Mouse (Mus musculus): ENCODE results near the gene Cenpn.

Gene Cenpn

DNA sequence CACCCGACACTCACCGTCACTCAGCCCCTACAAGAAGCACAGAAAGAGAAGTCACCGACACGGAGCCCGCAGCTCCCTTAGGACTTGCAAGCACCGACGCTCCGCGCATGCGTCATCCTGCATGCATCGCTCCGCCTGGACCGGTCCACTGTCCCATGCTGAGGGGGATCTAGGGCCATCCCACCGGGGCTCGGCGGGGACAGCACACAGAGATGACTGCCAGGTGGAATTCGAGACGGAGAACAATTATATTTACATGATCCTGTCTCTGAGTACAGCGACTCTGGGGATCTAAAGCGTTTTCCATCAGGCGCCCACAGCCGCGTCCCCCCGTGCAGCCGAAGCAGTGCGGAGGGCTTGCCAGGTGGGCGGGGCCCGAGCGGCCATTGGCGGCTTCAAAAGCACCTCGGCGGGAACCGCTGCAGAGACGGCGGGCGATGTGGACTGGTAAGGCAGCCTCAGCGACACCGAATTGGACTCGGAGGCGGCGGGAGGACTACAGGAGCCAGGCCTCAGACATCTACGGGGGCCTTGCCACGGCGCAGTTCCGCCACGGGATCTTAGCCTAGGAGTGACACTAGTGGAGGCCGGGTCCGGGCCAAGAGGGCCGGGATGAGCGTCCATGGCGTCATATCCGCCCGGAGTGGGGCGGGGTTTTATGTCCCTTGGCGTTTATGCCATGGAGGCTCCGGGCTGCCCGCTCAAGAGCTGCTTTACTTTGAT lies at the start of gene Cenpn, which contains the start of gene Cmc2:
Cenpn (plus strand) TSS at position 394 of the 723 bp plus-strand sequence.
Cmc2 (minus strand) TSS at position 119 of the 723 bp plus-strand sequence.
- DNase-seq (ENCODE audit: extremely low read depth, low read depth) = peak; percentile 83

DNA sequence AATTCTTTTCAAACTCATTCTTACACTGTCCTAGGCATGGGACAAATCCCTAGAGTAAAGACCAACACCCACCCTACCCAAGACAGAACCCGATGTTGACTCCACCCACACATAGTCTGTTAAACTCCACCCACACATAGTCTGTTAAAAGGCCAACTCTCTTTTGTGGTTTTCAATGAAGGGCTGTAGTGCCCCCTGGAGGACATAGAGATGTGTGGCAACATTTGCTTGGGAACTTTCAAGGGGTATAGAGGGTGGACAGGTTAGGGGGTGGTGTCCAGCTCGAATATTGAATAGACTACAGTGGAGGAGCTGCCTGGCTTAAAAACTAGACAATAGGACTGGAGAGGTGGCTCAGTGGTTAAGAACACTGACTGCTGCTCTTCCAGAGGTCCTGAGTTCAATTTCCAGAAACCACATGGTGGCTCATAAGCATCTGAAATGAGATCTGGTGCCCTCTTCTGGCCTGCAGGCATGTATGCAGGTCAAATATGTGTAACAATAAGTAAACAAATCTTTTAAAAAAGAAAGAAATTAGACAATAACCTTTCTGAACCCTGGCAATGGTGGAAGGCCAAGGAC lies 48.7 kb upstream of the Cenpn start:
- peak; percentile 52 for DNase-seq (ENCODE audit: extremely low read depth, low read depth)

DNA sequence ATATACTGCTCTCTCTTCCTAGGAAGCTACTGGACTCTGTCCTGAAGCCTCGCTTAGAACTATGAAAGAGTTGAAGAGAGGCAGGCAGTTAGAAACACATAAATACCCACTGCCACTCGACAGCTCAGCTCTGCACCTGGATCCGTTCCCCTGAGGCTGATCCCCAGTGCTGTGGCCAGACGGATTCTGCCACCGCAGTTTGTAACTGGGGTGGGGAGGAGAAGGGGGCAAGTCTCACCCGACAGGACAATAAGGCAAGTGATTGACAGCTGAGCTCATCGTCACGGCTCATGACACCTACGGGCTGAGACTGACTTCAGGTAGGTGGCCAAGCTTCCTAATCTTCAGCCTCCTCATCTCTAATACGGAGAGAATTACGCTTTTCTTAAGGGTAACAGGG lies 47.9 kb upstream of the Cenpn start:
- DNase-seq (ENCODE audit: extremely low read depth, low read depth) = no peak

DNA sequence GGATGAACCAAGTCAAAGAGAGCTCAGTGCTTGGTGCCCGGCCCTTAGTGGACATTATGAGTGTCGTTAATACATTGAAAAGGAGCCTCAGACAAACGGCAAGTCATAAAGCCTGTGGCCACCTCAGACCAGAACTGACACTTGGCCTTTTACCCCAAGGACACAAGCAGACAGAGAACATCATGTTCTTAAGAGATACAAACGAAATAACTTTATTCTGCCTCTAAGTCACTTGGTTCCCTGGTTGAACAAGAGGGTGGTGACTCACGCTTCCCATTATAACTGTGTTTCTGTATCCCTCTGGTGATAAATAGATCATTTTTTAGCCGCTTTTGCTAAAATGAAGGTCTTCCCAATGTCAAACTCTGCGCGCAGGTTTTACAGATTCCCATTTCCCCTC lies 47.5 kb upstream of the Cenpn start:
- DNase-seq (ENCODE audit: extremely low read depth, low read depth) = no peak

DNA sequence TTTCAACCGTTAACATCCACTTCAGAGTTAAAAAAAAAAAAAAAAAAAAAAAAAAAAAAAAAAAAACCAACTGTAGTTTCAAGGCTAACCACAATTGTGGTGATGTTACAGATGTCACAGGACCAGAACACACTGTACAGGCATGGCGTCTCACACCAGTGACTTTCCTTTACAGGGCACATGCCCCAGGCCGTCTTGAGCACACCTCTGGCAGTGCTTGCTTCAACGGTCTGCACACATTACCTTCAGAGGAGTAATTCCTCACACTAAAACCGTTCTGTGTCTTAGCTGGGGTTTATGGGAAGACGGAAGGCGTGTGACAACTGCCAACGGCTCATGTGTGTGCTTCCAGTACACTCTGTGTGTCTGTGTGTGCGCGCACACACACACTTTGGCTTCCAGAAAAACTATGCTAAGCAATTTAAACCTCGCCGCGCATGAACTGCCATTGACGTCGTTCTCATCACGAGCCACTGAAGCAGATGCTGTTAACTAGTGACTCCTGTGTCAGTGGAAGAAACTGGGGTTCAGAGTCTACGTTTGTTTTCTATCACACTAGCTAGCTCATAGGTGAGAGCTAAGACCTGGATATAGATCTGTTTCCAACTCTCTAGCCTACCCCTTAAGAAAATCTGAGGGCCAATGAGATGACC lies 45.6 kb upstream of the Cenpn start:
- no peak for DNase-seq (ENCODE audit: extremely low read depth, low read depth)

DNA sequence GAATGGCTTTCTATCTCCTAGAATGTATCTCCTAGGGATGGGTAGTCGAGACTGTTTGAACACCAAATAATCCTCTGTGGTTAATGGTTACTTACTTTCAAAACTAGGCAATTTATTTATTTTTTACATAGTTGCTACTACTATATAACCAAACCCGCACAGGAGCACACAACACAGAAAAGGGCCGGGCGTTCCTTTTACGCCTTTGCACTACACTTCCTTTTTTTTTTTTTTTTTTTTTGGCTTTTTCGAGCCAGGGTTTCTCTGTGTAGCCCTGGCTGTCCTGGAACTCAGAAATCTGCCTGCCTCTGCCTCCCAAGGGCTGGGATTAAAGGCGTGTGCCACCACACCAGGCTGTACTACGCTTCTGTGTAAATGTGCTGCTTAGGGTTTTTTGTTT lies 40.1 kb upstream of the Cenpn start:
- DNase-seq (ENCODE audit: extremely low read depth, low read depth) = no peak

DNA sequence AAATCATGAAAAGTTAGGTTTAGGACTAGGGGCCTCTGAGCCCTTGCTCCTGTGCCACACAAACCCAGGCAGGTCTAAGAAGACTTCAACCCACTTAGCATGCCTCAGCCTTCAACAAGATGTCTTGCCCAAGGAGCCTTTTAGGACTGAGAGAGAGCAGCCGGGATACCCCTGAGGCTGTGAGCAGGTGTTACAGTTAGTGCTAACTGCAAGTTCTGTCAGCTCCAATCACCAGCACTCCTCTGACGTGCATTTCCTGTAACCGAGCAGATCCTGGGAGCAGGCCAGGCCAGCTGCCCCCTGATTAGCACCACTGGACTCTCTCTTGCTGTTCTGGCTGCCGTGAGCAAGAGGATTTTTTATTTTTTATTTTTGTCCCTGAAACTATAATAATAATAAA lies 33.7 kb upstream of the Cenpn start:
- no peak for DNase-seq (ENCODE audit: extremely low read depth, low read depth)

DNA sequence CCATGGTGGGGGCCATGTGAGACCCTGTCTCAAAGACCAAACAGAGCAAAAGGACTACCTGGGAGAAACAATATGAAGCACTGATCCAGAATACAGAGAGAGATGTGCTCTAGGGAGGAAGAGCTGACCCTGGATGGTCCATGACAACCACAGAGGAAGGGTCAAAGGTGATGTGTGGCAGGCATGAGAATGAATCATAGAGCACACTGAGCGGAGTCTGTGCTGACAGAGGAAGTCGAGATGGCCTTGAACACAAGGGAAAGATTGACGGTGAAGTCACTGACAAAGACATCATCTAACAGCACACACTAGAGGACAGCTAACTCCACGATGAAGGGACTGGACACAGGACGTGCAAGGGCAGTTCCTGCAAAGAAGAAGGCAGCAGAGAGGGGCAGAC lies 30.1 kb upstream of the Cenpn start:
- DNase-seq (ENCODE audit: extremely low read depth, low read depth) = no peak

DNA sequence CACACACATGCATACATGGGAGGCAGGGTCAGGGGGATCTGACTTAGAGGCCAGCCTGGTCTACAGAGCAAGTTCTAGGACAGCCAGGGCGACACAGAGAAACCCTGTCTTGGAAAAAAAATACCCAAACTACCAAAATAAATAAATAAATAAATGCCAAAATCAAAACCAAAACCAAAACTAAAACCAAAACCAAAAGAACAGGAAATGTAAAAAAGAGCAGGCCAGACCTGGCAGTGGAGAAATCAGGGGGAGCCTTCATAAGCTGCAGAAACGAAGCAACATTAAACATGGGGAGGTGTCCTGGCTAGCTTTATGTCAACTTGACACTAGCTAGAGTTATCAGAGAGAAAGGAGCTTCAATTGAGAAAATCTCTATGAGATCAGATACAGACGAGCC lies 29.4 kb upstream of the Cenpn start:
- no peak for DNase-seq (ENCODE audit: extremely low read depth, low read depth)

DNA sequence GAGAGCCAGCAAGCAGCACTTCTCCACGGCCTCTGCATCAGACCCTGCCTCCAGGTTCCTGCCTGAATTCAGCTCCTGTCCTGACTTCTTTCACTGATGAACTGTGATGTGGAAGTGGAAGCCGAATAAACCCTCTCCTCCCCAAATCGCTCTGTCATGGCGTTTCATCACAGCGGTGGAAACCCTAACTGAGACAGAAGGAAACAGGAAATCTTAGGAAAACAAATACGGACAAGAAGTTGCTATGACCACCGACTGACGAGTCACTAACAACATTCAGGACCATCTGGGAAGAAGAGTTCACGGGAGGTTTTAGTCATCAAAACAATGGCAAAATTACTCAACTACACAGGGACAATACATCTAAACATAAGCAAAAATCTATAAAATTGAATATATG lies 28.9 kb upstream of the Cenpn start:
- DNase-seq (ENCODE audit: extremely low read depth, low read depth) = no peak

DNA sequence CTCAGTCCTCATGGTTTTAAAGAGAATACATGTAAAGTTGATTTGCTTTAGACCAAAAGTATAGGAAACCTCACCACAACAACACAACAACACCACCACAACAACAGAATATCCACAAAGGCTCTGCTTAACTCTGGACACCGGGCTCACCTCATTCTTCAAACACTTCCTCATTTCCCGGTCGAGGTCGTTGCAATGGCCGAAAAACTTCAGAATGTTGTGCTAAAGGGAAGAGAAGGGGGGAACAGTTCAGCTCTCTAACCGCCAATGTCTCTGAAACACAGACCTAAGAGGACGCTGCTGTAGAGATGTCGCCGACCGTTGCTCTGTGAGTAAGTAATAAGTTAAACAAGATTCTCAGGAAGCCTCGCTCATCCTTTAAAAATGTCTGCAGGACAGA lies 27.6 kb upstream of the Cenpn start:
- no peak for DNase-seq (ENCODE audit: extremely low read depth, low read depth)

DNA sequence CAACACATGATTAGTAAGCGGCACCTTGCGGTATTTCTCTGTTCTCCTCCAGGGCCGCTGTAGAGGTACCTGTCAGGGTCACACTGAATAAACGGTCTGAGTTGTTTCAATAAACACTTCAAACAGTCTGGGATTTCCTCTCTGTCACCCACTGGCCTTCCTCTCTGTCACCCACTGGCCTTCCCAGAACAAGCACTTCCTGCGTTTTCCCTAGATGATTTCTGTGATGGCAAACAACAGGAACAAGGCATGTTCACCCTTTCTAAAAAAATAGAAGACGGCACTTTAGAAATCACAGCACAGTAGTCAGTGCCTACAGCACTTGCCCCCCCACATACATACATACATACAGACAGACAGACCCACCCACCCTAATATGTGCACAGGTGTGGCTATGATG lies 26.0 kb upstream of the Cenpn start:
- DNase-seq (ENCODE audit: extremely low read depth, low read depth) = no peak

DNA sequence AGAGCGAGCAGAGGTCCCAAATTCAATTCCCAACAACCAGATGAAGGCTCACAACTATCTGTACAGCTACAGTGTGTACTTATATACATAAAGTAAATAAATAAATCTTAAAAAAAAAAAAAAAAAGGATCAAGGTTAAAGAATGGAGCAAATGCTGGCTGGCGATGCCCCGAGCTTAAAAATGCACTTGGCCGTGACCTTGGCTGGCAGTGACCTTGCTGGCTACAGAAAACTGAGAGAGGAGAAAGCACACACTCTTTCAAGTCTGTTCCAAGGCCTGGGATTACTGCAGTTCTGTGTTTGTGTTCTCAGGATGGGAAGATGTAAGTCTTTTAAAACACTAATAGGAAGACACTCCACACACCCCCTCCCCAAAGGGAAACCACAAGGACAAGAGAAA lies 16.8 kb upstream of the Cenpn start:
- no peak for DNase-seq (ENCODE audit: extremely low read depth, low read depth)

DNA sequence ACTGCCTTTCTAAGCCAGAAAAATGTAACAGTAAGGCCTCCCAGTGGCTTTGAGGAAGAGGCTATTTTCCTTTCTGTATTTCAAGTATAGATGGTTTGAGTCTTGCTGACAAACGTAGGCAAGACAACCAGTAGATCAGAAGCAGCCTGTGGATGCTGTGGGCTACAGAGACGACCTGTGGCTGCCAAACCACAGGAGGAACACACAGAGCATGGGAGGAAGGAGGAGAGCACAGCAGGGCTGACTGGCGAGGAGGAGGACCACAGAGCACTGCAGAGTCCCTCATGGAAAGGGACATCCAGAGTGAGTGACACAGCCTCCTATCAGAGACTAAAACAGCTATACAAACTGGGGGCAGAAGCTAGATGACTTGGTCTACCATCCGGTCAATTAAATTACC lies 16.3 kb upstream of the Cenpn start:
- DNase-seq (ENCODE audit: extremely low read depth, low read depth) = no peak

DNA sequence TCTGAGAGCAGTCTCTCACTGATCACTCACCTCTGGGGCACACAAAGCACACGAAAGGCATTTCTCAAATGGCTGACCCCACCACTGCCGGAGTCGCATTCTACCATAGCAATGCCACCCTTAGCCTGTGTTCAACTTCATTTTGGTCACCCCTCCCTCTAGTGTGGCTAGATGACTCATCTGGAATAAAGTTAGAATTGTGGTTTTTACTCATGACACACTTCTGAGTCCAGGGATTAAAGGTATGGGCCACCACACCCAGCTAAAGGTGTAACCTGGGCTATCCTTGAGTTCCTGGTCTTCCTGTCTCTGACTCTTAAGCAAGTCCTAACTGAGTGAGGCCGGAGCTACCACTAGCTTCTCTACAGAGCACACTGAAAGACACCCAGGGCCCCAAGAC lies 15.7 kb upstream of the Cenpn start:
- DNase-seq (ENCODE audit: extremely low read depth, low read depth) = no peak

DNA sequence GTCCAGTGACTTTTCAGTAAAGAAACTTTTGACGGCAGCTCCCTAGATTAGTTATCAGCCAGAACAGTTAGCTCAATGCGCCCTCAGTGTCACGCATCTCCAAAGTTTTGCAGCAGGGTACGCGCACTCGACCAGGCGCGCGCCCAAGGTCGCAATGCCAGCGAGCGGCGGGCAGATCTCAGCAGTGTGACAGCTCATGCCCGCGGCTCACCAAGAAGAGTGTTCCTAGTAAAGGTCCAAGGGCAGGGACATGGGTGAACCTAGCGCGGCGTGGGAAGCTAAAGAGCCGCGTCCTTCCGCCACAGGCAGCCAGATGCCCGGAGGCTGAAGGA lies 559 bp upstream of the Cenpn start:
- no peak for DNase-seq (ENCODE audit: extremely low read depth, low read depth)

DNA sequence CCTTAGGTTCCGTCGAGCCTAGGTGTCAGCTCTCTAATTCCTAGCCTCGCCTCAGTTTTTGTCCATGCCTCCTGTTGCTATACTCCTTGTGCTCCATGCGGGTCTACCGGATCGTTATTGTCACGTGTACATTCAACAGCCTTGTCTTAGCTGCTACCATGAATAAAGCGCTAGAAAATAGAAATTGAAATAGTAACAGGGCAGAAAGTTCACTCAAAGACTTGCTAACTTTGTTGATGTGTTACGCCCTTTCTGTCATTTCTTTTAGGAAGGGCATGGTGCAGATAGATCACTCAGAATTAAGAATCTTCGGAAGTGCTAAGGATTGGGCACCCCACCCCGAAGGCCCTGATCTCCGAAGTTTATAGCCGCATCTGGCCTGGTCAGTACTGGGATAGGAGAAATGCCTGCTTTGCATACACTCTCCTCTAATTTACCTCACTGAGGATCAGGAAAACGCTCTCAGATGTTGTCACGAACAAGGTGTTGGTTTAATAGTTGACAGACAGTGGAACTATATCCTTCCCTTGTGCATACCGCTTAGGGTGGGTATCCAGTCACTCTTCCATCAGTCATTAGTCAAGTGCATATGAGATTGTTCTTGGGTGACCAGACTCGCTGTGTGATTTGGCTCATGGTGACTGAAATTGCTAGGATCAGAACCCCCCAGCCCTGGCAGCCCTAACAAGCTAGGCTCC lies 679 bp downstream of the Cenpn start:
- no peak for DNase-seq (ENCODE audit: extremely low read depth, low read depth)

DNA sequence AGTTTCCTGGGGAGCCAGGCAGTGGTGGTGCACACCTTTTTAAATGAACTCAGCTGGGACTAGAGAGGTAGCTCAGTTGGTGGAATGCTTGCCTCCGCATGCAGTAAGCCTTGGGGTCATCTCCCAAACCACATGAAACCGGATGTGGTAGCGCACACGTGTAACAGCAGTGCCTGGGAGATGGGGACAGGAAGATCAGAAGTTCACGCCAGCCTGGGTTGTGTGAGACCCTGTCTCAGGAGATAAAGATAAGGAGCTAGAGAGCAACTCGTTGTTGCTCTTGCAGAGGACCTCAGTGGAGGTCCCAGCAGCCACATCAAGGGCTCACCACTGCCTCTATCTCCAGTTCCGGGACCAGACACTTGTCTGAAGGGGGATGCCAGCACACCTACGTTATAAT lies 2.0 kb downstream of the Cenpn start:
- DNase-seq (ENCODE audit: extremely low read depth, low read depth) = peak; percentile 70

DNA sequence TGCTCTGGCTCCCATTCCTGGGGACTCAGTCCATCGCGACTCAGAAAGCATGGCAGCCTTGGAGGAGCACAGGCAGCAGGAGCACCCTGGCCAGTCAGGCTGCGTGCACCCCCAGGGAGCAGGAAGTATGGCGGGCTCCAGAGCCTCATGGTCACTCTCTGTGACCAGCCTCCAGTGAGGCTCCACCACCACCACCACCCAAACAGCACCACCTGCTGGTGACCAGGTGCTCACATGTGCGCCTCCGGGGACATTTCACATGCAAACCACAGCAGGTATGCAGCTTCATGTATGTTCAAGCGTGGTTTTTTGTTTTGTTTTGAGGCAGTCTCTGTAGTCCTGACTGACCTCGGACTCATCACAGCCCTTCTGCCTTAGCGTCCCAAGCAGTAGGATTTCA lies 6.3 kb downstream of the Cenpn start:
- no peak for DNase-seq (ENCODE audit: extremely low read depth, low read depth)

DNA sequence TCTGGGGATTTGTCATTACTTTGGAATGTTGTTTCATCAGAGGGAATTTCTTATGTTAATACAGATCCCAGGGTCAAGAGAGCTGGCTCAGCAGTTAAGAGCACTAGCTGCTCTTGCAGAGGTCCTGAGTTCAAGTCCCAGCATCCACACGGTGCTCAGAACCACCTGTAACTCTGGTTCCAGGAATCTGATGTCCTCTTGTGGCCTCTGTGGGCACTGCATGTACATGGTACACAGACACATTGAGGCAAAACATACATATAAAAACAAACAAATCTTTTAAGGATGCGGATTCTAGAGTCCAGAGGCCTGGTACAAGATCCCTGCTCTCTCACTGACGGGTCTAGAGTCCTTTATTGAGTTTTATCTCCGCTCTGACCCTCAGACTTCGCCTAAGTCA lies 7.1 kb downstream of the Cenpn start:
- no peak for DNase-seq (ENCODE audit: extremely low read depth, low read depth)

DNA sequence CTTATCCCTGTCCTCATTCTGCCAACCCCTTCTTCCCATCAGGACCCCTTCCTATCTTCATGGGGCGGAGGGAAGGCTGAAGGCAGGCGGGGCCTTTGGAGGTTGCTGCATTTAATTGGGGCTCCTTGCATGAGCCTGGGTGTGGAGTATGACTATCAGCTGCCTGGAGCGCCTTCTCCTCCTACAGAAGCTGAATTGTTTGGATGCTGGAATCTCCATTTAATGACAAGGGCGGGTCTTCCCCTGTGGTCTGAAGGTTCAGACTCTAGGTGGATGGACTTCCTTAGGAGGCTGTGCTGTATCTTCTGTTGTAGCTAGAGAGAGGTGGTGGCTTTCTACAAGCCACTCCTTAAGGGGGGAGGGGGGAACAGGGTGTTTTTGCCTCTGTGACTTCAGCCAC lies 13.4 kb downstream of the Cenpn start:
- DNase-seq (ENCODE audit: extremely low read depth, low read depth) = no peak

DNA sequence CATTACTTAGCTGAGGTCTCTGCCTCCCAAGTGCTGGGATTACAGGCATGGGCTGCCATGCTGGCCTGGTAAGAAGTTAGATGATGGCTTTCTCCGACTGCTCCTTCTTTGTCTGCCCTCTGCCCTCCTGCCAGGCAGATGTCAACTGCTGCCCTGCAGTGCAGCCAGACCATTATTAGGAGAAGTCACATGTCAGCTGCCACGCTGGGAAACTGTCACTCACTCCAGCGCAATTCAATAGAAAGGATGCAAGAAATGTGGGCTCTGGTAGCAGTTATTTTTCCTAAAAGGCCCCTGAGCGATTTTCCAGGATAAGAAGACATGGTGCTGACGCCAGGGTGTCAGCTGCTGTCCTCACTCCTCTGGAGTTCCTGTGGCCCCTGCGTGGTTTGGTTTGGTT lies 14.0 kb downstream of the Cenpn start:
- DNase-seq (ENCODE audit: extremely low read depth, low read depth) = no peak

Data from MEL-GATA-1-ER (cell line).